ENCODE assay signal across 8 mouse cellular contexts in genomic region chr9:40780892-40781725, GRCm38 (mm10). TPM values are rescaled to one million over a fixed set of nuclear protein-coding genes. Genes with fewer than 3 reads are reported as not detected.
A peak's percentile ranks its signal among the peaks of the same experiment; 100 is the strongest.
DNase-seq lines count a peak whose midpoint lies in the region; ATAC-seq and TF ChIP-seq lines count a peak whose summit lies in the region.
"Had no signal": no experiment of that assay in that cellular context is flagged by ENCODE, and none has a peak within 500 bp of the region (broad histone marks: within the 10 kb centered on the region; RNA-seq: fewer than 3 reads in every experiment).

No protein-coding gene starts in this region.

- no peaks in the 10 kb centered on the region for H3K36me3 ChIP-seq in heart, embryonic 15.5 days

- ATAC-seq in heart, embryonic 15.5 days (replicated peaks; ENCODE audit: insufficient number of reproducible peaks, insufficient read depth, low FRiP score, low read depth) = no peak
- ATAC-seq: Patski had no signal

- H3K27ac ChIP-seq in left cerebral cortex, adult 2 months = peak overlapping the region; percentile 17; the same call in 1 of the 2 replicates
- peak overlapping the region; percentile 69 for H3K27ac ChIP-seq in heart, embryonic 15.5 days

- intact Hi-C loops in left cerebral cortex, adult 2 months (cut with DNase I) = no loop called here
- intact Hi-C loops in left cerebral cortex, postnatal 25 days (cut with DNase I) = no loop called here

- 67% methylated on average over 11 of the region's 11 CpGs for WGBS in heart, embryonic 15.5 days

- no peak overlapping the region for H3K4me2 ChIP-seq in heart, embryonic 15.5 days

- H3K4me3 ChIP-seq in left cerebral cortex, adult 2 months = no peak overlapping the region
- H3K4me3 ChIP-seq in heart, embryonic 15.5 days = no peak overlapping the region

- H3K9ac ChIP-seq in heart, embryonic 15.5 days = no peak overlapping the region

- no peak for TF ChIP-seq CTCF in left cerebral cortex, adult 2 months (IDR thresholded peaks at IDR 0.05)

- DNase-seq in left cerebral cortex, adult 2 months (ENCODE audit: extremely low spot score in 1 of 2, low spot score in 2 of 2) = peak in 1 of 2 experiments; percentile 13
- DNase-seq in left cerebral cortex, postnatal 25 days (ENCODE audit: low spot score in 2 of 2) = no peak
- DNase-seq in brain, adult 2 months (ENCODE audit: low read depth, low spot score) = peak; percentile 41
- DNase-seq in lung, postnatal 10 days = peak; percentile 40
- DNase-seq in spleen, postnatal 10 days (ENCODE audit: low spot score in 2 of 2) = no peak
- DNase-seq in layer of hippocampus, adult 9-10 months (ENCODE audit: low spot score) = no peak

- H3K4me1 ChIP-seq in heart, embryonic 15.5 days (replicated peaks) = peaks cover 22% of the 10 kb centered on the region

- no peaks in the 10 kb centered on the region for H3K27me3 ChIP-seq in heart, embryonic 15.5 days
- H3K27me3 ChIP-seq: Patski had no signal

- no peaks in the 10 kb centered on the region for H3K9me3 ChIP-seq in heart, embryonic 15.5 days (replicated peaks)

RNA-seq across cellular contexts. Expression of gene Hspa8, which starts 19.7 kb away (rescaled TPM):
- total RNA-seq in left cerebral cortex, adult 2 months (2021) = 1,000 to 10,000 TPM; 2,321 to 2,378 TPM
- total RNA-seq in left cerebral cortex, postnatal 25 days (2021) = 1,000 to 10,000 TPM; 2,412 to 2,535 TPM
- polyA plus RNA-seq in heart, embryonic 15.5 days (2015; fragmentation: Nextera tagmentation; extraction: Ambion mirVana) = 1,867 and 1,945 TPM in 2 replicates

Comparison
In these comparisons a context has a peak if more than half of its experiments do, and no peak if none do; other contexts are left out.
1. DNase-seq: peak in brain, adult 2 months (single experiment) and lung, postnatal 10 days (single experiment); none in left cerebral cortex, postnatal 25 days (0 of 2), spleen, postnatal 10 days (0 of 2) and layer of hippocampus, adult 9-10 months (single experiment).